Mouse (Mus musculus) kidney, adult 2 months (tissue): Measurements from ENCODE around the gene Clec2d.

ENCODE experiments used
- CTCF ChIP-seq: fragments of 200-500 bp; conservative IDR thresholded peaks from 2 replicates; pipeline ENCODE4 v1.5.1; 2011; ENCODE audit warnings: low read depth, mild to moderate bottlenecking, control low read depth, low read length, moderate library complexity, mixed read lengths; ENCODE audit not compliant: insufficient read depth, insufficient read length
- POLR2A ChIP-seq: fragments of 200-500 bp; IDR thresholded peaks from one replicate; pipeline ENCODE4 v1.6.1; 2011; ENCODE audit warnings: low read depth, low read length, control low read depth

DNA sequence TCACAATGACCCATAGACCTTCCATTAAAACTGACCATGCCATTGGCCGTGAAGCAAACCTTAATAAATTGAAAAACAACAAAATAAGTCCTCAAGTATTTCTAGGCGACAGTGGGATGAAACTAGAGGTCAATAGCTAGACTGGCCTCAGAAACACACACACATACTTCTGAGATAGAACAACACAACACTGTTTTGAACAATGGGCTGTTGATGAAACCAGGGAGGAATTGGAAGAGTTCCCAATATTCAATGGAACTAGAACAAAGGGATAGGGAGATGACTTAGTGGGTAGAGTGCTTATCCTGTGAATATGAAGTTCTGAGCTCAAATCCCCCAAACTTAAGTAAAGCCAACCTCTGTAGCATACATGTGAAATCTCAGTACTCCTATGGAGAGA, 34.6 kb downstream of the Clec2d start:
- TF ChIP-seq CTCF: no peak
- TF ChIP-seq POLR2A: no peak
